Mouse (Mus musculus): ENCODE data around the gene Slco2a1. TPM values are rescaled to one million over a fixed set of nuclear protein-coding genes. Genes with fewer than 3 reads are reported as not detected.

Slco2a1 gene
- polyA plus RNA-seq, 1 experiment from 2014 or later, result 5.6 TPM

DNA sequence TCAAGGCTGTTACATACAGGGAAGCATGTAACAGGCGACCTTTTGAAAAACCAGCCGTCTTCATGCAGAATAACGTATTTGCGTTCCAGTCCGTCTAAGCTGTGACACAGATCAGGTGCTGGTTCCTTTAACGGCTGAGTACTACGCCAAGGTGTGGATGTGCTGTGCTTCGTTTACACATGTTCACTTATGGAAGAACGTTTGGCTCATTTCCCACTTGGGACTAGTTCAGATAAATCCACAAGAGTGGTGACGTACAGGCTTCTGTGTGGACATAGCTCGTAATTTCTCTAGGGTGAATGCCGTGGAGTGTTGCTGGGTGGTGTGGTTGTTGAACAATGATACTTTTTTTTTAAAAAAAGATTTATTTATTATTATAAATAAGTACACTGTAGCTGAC is 26.2 kb downstream of the Slco2a1 start:
- H3K4me1 ChIP-seq, result no peaks in the 10 kb centered on the region
- no peak for ATAC-seq (replicated peaks; ENCODE audit: low FRiP score)
- no peak overlapping the region for H3K9ac ChIP-seq
- H3K4me2 ChIP-seq, result no peak overlapping the region
- H3K27ac ChIP-seq, result no peak overlapping the region
- peaks cover 12% of the 10 kb centered on the region; the same call in 1 of the 2 replicates for H3K27me3 ChIP-seq
- no peaks in the 10 kb centered on the region for H3K36me3 ChIP-seq
- H3K4me3 ChIP-seq (replicated peaks), result no peak overlapping the region
- 83% methylated on average over 12 of the region's 12 CpGs for WGBS
- no peaks in the 10 kb centered on the region for H3K9me3 ChIP-seq (replicated peaks)

DNA sequence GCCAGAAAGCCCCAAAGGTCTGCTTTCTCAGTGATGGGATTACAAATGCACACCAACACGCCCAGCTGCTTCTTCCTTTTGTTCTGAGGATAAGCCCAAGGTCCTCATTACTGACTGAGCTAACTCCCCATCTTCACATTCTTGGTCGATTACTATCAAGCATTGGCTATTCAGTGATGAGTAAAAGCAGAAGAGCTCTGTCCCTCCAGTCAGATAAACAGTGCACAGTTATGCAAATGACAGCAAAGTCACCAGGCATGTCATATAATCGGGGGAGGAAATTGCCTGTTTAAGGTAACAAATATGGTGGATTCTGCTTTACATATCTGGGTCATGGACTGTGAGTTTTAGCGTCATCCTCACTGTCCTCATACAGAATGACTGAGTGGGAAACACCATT is 35.6 kb downstream of the Slco2a1 start:
- H3K4me2 ChIP-seq, result no peak overlapping the region
- no peaks in the 10 kb centered on the region for H3K27me3 ChIP-seq
- no peak overlapping the region for H3K9ac ChIP-seq
- no peaks in the 10 kb centered on the region for H3K9me3 ChIP-seq (replicated peaks)
- 83% methylated on average over 4 of the region's 4 CpGs for WGBS
- peaks cover 2% of the 10 kb centered on the region; the same call in 1 of the 2 replicates for H3K4me1 ChIP-seq
- no peak overlapping the region for H3K4me3 ChIP-seq (replicated peaks)
- no peak for ATAC-seq (replicated peaks; ENCODE audit: low FRiP score)
- H3K36me3 ChIP-seq, result no peaks in the 10 kb centered on the region
- no peak overlapping the region for H3K27ac ChIP-seq

- WGBS, result 70% methylated on average over 11 of the region's 11 CpGs
- Histone ChIP-seq H3K36me3 (no peaks in the 10 kb centered on the region), H3K9ac (no peak overlapping the region), H3K4me3 (replicated peaks) (no peak overlapping the region), H3K27me3 (no peaks in the 10 kb centered on the region), H3K4me1 (peaks cover 11% of the 10 kb centered on the region), H3K9me3 (replicated peaks) (no peaks in the 10 kb centered on the region), H3K27ac (no peak overlapping the region), H3K4me2 (no peak overlapping the region)
- no peak for ATAC-seq (replicated peaks; ENCODE audit: low FRiP score)
Observed at GRCm38 (mm10) chr9:103027150-103027889, 38.8 kb downstream of the Slco2a1 start.

DNA sequence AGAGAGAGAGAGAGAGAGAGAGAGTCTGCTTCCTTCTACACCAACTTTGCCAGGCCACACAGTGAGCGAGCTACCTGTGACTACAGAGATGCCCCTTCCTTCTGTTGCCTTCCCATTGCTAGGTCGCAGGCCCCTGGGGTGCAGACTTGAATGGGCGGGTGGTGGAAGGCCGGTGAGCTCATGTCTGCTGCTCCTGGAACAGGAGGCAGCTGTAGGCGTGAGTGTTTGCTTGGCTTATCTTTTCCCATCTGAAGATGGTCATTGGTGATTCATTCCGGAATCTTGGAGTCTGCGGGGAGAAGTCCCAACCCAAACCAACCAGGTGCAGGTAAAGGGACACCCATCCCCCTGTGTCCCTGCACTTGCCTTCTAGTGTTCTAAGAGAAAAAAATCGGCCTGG is 40.5 kb downstream of the Slco2a1 start:
- Histone ChIP-seq H3K9me3 (replicated peaks) (no peaks in the 10 kb centered on the region), H3K4me2 (no peak overlapping the region), H3K27ac (no peak overlapping the region), H3K36me3 (no peaks in the 10 kb centered on the region), H3K27me3 (no peaks in the 10 kb centered on the region), H3K9ac (no peak overlapping the region), H3K4me3 (replicated peaks) (no peak overlapping the region), H3K4me1 (peaks cover 22% of the 10 kb centered on the region)
- no peak for ATAC-seq (replicated peaks; ENCODE audit: low FRiP score)
- 71% methylated on average over 8 of the region's 8 CpGs for WGBS

GRCm38 (mm10) chr9:103030041-103030440 is 41.5 kb downstream of the Slco2a1 start:
- H3K36me3 ChIP-seq, result no peaks in the 10 kb centered on the region
- no peak overlapping the region for H3K4me3 ChIP-seq (replicated peaks)
- H3K27ac ChIP-seq, result no peak overlapping the region
- ATAC-seq (replicated peaks; ENCODE audit: low FRiP score), result no peak
- no peak overlapping the region for H3K4me2 ChIP-seq
- H3K9me3 ChIP-seq (replicated peaks), result no peaks in the 10 kb centered on the region
- no peaks in the 10 kb centered on the region for H3K27me3 ChIP-seq
- WGBS, result 87% methylated on average over 2 of the region's 2 CpGs
- H3K9ac ChIP-seq, result no peak overlapping the region
- H3K4me1 ChIP-seq, result peaks cover 22% of the 10 kb centered on the region

DNA sequence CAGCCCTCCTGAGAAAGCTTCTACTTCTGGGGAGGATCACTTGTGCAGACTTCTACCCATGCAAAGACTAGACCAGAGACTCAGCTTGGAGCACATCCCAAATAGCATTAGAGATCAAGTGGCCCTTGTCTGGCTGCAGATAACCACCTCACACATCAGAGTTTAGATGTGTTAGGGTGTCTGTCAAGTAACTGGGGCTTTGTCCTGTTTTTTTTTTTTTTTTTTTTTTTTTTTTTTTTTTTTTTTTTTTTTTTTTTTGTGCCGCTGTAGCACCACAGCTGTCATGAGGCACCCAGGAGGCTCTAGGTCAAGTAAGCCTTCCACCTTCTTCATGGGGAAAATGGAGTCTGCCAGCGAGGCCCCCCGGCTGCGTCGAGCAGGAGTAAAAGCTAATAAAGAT is 42.7 kb downstream of the Slco2a1 start:
- WGBS, result 86% methylated on average over 5 of the region's 5 CpGs
- H3K27me3 ChIP-seq, result no peaks in the 10 kb centered on the region

DNA sequence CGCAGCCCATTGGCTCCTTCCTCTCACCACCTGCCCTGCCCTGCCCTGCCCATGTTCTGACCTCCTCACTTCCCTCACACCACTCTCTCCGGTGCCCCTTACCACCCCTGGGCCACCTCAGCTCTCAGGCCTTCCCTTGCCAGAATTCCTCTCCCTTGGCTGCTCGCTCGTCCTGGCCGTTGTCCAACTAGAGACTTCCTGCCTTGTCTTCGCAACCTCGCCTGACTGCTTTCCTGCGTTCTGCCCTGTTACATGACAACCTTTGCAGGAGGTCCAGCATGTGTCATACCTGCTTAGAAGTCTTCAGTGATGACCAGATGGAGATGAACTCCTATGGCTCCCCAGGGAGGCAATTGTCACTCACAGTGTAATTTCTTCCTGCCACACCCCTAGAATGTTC is 43.7 kb downstream of the Slco2a1 start:
- no peak overlapping the region for H3K4me3 ChIP-seq (replicated peaks)
- H3K36me3 ChIP-seq, result no peaks in the 10 kb centered on the region
- 52% methylated on average over 8 of the region's 8 CpGs for WGBS
- H3K27ac ChIP-seq, result no peak overlapping the region
- no peak overlapping the region for H3K4me2 ChIP-seq
- H3K27me3 ChIP-seq, result no peaks in the 10 kb centered on the region
- no peak for ATAC-seq (replicated peaks; ENCODE audit: low FRiP score)
- no peak overlapping the region for H3K9ac ChIP-seq
- H3K4me1 ChIP-seq, result peaks cover 22% of the 10 kb centered on the region
- no peaks in the 10 kb centered on the region for H3K9me3 ChIP-seq (replicated peaks)

More for the DNA sequence above, 42.7 kb downstream of the Slco2a1 start:
- Histone ChIP-seq H3K4me3 (replicated peaks) (no peak overlapping the region), H3K36me3 (no peaks in the 10 kb centered on the region), H3K4me1 (peaks cover 22% of the 10 kb centered on the region), H3K9me3 (replicated peaks) (no peaks in the 10 kb centered on the region), H3K27ac (no peak overlapping the region), H3K9ac (no peak overlapping the region), H3K4me2 (no peak overlapping the region)
- ATAC-seq (replicated peaks; ENCODE audit: low FRiP score), result no peak

DNA sequence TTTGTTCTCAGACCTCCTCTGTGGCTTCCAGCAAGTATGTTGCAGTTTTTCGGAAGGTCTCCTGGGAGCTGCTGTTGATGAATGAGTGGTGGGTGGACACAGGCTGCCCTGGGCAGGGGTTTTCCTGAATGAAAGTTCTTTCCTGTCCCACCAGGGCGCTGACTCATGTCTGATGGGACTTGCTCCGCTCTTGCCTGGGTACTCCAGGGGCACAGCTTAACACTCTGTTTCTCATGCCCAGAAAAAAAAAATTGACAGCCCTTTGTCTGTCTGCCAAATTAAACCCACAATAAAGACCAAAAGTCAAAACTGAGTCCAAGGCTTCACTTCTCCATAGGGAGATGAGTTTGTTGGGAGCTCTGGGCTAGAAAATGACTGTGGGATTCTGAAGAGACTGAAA is 44.9 kb downstream of the Slco2a1 start:
- Histone ChIP-seq H3K9me3 (replicated peaks) (no peaks in the 10 kb centered on the region), H3K4me2 (no peak overlapping the region), H3K27me3 (peaks cover 2% of the 10 kb centered on the region; the same call in 1 of the 2 replicates), H3K36me3 (no peaks in the 10 kb centered on the region), H3K4me1 (peaks cover 22% of the 10 kb centered on the region), H3K27ac (no peak overlapping the region), H3K9ac (no peak overlapping the region), H3K4me3 (replicated peaks) (no peak overlapping the region)
- 63% methylated on average over 3 of the region's 3 CpGs for WGBS
- no peak for ATAC-seq (replicated peaks; ENCODE audit: low FRiP score)

GRCm38 (mm10) chr9:103036971-103037391 is 48.5 kb downstream of the Slco2a1 start:
- H3K4me1 ChIP-seq, result peaks cover 15% of the 10 kb centered on the region
- H3K27me3 ChIP-seq, result peaks cover 3% of the 10 kb centered on the region; the same call in 1 of the 2 replicates
- ATAC-seq (replicated peaks; ENCODE audit: low FRiP score), result no peak
- no peak overlapping the region for H3K4me2 ChIP-seq
- no peak overlapping the region for H3K4me3 ChIP-seq (replicated peaks)
- no peak overlapping the region for H3K9ac ChIP-seq
- WGBS, result 70% methylated on average over 8 of the region's 8 CpGs
- no peaks in the 10 kb centered on the region for H3K36me3 ChIP-seq
- no peaks in the 10 kb centered on the region for H3K9me3 ChIP-seq (replicated peaks)
- no peak overlapping the region for H3K27ac ChIP-seq

- no peak for ATAC-seq (replicated peaks; ENCODE audit: low FRiP score)
- H3K4me1 ChIP-seq, result 0 out of 2 replicates have a peak, but pooled peaks cover 2% of the 10 kb centered on the region
- no peak overlapping the region for H3K27ac ChIP-seq
- no peak overlapping the region for H3K9ac ChIP-seq
- no peak overlapping the region for H3K4me3 ChIP-seq (replicated peaks)
- H3K36me3 ChIP-seq, result no peaks in the 10 kb centered on the region
- no peaks in the 10 kb centered on the region for H3K9me3 ChIP-seq (replicated peaks)
- peaks cover 3% of the 10 kb centered on the region; the same call in 1 of the 2 replicates for H3K27me3 ChIP-seq
- WGBS, result 78% methylated on average over 2 of the region's 2 CpGs
- H3K4me2 ChIP-seq, result no peak overlapping the region
Observed at GRCm38 (mm10) chr9:103038266-103038665, 49.8 kb downstream of the Slco2a1 start.

DNA sequence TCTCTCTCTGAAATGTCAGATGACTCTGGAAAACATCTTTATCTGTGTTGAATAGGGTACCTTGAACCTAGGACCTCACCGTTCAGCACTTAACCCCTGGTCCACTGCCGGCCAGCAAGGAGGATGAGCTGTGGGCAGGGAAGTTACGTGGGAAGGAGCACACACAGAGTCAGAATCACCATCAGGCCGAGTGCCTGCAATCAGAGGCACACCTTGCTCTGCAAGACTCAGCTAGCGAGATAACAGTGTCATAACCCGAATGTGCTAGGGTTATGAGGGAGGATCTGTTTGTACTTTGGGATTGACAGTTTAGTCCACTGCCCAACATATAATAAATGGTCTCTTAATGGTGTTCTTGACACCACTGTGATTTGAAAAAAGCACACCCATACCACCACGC is 50.2 kb downstream of the Slco2a1 start:
- H3K9ac ChIP-seq, result no peak overlapping the region
- peaks cover 3% of the 10 kb centered on the region; the same call in 1 of the 2 replicates for H3K27me3 ChIP-seq
- H3K27ac ChIP-seq, result no peak overlapping the region
- no peak for ATAC-seq (replicated peaks; ENCODE audit: low FRiP score)
- H3K9me3 ChIP-seq (replicated peaks), result no peaks in the 10 kb centered on the region
- no peaks in the 10 kb centered on the region for H3K4me1 ChIP-seq
- no peak overlapping the region for H3K4me2 ChIP-seq
- 75% methylated on average over 7 of the region's 7 CpGs for WGBS
- H3K4me3 ChIP-seq (replicated peaks), result no peak overlapping the region
- no peaks in the 10 kb centered on the region for H3K36me3 ChIP-seq

GRCm38 (mm10) chr9:103040581-103040980 is 52.1 kb downstream of the Slco2a1 start:
- no peak for ATAC-seq (replicated peaks; ENCODE audit: low FRiP score)
- Histone ChIP-seq H3K4me1 (no peaks in the 10 kb centered on the region), H3K27me3 (peaks cover 3% of the 10 kb centered on the region; the same call in 1 of the 2 replicates), H3K4me2 (no peak overlapping the region), H3K27ac (no peak overlapping the region), H3K9ac (no peak overlapping the region), H3K9me3 (replicated peaks) (no peaks in the 10 kb centered on the region), H3K4me3 (replicated peaks) (no peak overlapping the region), H3K36me3 (no peaks in the 10 kb centered on the region)
- 83% methylated on average over 2 of the region's 2 CpGs for WGBS

DNA sequence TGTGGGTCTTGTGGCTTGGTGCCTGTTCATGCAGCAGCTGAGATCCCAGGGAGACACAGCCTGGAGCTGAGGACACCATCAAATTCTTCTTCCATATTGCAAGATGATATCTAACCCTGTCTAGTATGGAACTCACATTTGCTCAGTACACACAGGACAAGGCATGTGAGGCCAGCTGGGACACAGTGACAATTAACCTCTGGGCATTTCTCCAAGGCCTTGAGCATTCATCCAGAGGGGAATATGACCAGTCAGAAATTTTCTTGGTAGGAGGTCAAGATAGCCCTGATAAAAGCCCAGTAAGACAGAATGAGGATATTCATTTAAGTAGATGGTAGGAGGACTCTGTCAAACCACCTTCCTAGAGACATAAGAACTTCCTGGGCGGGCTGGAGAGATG is 56.9 kb downstream of the Slco2a1 start:
- Histone ChIP-seq H3K4me3 (replicated peaks) (no peak overlapping the region), H3K9ac (no peak overlapping the region), H3K27ac (no peak overlapping the region), H3K9me3 (replicated peaks) (no peaks in the 10 kb centered on the region), H3K4me2 (no peak overlapping the region), H3K36me3 (no peaks in the 10 kb centered on the region), H3K4me1 (peaks cover 5% of the 10 kb centered on the region; the same call in 1 of the 2 replicates), H3K27me3 (no peaks in the 10 kb centered on the region)
- no peak for ATAC-seq (replicated peaks; ENCODE audit: low FRiP score)
- 76% methylated on average over 1 of the region's 1 CpGs for WGBS
